Mouse (Mus musculus) brain, embryonic 18.5 days (tissue): ENCODE data around the gene 4932438H23Rik.

ENCODE experiments used
- DNase-seq: peaks from one replicate; pipeline ENCODE4 v3.0.0-alpha.2; 2012; ENCODE audit warnings: low read depth, low spot score

4932438H23Rik gene

DNA sequence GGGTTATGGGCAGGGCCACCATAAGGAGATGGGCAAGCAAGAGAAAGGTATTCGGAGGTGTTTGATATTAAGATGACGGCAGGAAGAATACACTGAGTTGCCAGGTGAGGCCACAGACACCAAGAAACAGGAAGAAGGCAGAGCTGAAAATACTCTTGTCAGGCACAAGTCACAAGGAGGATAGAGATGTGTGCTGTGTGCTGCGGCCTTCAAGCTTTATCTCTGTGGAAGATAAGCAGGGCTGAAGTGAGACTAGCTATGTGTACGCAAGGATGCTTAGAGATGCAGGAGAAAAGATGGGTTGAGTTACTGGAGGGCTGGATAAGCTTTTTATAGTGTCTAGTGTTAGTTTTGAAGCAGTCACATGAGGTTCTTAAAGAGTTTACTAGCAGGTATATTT, 37.7 kb downstream of the 4932438H23Rik start:
- DNase-seq = no peak

GRCm38 (mm10) chr16:91056043-91056821, 38.7 kb downstream of the 4932438H23Rik start:
- DNase-seq = no peak

DNA sequence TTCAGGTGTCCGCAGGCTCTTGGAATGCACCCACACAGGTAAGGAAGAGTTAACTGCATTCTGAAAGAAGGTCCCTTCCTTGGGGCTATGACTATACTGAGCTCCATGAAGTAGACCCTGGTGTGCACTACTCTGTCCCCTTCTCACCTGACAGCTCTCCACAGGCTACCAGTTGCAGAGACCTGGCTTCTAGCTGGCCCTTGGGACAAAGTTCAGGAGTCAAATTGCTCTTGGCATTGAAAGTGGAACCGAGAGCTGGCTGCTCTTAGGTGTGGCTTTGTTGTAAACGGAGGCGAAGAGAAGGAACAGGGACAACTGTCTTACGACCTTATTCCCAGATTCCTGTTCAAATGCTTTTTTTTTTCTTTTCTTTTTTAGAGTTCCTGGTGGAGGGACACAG, 39.8 kb downstream of the 4932438H23Rik start:
- DNase-seq = no peak

- DNase-seq = no peak
These were observed 41.3 kb downstream of the 4932438H23Rik start for GRCm38 (mm10) chr16:91053599-91053998.

GRCm38 (mm10) chr16:91045511-91045910, 49.4 kb downstream of the 4932438H23Rik start:
- DNase-seq = no peak

- peak; percentile 97 for DNase-seq
These were observed 50.4 kb downstream of the 4932438H23Rik start, which contains the start of gene Paxbp1 for GRCm38 (mm10) chr16:91044270-91045182. TSS of gene Paxbp1 (minus strand) at chr16:91044543.

GRCm38 (mm10) chr16:91043461-91044248, 51.3 kb downstream of the 4932438H23Rik start:
- no peak for DNase-seq

- DNase-seq = no peak
These were observed 52.3 kb downstream of the 4932438H23Rik start for GRCm38 (mm10) chr16:91042640-91043039.

GRCm38 (mm10) chr16:91035866-91036265, 59.1 kb downstream of the 4932438H23Rik start:
- DNase-seq = no peak

DNA sequence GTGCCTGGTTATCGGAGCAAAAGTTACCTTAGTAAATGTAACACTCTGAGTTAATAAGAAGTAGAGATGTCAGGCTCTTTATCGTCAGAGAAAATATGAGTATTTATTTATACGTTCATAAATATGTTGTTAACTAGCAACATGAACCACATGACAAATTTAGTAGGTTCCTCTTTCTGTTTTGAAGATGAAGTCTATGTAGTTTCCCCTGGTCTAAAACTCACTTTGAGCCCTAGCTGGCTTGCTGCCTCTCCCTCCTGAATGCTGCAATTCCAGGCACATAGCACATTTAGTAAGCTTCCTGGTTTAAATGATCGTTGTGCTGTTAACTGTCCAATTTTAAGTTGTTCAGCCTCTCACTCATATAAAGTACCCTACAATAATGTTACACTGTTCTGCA, 64.2 kb downstream of the 4932438H23Rik start:
- no peak for DNase-seq

- no peak for DNase-seq
These were observed 65.0 kb downstream of the 4932438H23Rik start for GRCm38 (mm10) chr16:91029901-91030300.

DNA sequence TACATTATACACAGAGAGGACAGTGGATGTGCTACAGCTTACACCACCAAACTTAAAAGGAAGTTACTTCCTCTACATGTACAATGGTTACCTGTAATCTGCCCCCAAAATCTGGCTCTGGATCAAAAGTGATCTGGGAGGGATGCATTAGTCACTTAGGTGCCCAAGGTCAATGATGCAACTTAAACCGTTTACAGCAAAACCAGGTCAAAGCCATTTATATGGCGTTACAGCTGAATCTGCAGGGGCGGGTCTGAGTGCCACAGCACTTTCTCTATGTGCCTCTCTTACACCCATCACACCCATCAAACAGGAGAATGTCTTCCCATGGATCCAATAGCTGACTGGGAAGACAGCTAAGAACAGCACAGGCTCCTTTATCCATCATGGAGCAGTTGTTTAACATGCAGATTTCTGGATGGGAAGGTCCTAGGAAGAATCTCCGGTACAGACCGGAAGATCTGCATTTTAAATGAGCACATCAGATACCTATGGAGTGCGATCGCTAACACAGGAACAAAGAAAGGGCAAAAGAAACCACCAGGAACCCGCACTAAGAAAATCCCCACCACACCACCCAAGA, 65.7 kb downstream of the 4932438H23Rik start:
- DNase-seq = no peak

DNA sequence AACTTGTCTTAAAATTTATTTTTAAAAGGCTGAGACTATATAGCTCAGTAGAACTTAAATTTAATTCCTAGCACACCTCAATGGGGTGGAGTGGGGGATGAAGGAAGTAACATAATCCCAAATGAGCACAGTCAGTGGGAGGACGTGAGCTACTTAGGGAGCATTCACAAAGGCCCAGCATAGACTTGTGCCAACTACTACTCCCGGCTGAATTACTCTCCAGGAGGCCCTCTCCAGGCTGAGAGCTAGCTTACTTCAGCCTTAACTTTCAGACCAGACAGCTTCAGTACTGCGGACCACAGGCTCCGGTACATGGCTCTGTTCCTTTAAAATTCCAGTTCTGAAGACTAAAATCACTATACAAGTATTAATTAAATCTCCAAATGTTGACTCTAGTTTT, 68.6 kb downstream of the 4932438H23Rik start:
- DNase-seq = no peak

DNA sequence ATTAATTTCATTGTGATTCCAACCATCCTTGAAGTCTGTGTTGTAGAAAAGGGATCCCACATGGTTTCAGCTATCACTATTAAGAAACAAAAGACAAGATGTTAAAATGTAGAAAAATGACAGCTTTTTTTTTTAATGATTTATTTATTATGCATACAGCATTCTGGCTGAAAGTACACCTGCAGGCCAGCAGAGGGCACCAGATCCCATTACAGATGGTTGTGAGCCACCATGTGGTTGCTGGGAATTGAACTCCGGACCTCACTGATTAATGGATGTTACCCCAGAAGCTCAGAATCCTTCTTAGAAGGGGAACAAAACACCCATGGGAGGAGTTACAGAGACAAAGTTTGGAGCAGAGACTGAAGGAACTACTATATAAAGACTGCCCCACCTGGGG, 71.5 kb downstream of the 4932438H23Rik start:
- DNase-seq = no peak

- no peak for DNase-seq
These were observed 74.0 kb downstream of the 4932438H23Rik start for GRCm38 (mm10) chr16:91020842-91021483.

DNA sequence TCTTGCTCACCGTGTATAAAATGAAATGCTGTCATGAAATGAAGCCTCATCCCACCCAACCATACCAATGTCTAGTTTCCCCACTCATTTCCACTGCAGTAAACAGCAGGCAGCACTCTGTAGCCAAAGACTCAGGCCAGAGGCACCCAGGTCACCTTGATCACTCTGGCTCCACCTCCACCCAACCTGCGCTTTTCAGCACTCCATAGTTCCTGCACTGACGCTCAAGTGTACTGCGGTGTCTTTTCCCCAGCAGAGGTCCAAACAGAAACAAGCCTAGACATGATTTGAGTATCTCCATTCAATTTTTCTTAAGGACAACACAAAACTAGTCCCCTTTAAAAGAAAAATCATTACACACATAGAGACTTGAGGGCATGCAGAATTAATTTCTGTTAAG, 75.4 kb downstream of the 4932438H23Rik start:
- no peak for DNase-seq

DNA sequence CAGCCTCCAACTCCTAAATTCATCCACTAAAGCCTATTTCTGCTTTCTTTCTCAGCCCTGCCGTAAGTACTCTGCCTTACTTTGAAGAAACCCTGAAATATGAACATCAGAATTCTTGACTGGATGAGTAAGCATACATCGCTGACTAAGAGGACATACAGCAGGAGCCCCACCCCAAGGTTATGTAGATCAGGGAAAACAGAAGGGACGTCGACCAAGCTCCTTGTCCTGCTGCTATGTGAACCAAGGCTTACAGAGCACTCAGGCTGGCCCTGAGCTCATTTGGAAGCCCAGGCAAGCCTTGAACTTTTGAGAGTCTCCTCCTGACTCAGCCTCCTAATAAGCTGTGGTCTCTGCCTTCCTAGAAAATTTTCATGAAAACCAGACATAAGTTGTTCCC, 79.2 kb downstream of the 4932438H23Rik start:
- no peak for DNase-seq

DNA sequence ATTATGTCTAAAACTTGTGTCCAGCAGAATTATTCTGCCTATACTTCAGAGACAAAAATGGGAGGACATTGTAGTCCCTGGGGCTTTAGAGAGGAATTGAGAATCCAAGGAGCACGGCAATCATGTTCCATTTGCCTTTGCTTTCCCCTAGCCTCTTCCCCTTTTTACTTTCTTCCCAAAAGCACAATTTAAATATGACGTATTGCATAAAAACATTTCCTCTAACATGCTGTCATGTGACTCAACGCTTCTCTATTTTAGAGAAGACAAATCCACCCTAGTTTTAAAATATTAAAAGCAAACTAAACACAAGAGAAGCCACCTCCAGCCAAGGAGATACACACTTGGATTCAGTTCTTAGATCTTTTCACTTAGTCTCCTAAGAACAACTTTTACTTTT, 83.1 kb downstream of the 4932438H23Rik start:
- no peak for DNase-seq

DNA sequence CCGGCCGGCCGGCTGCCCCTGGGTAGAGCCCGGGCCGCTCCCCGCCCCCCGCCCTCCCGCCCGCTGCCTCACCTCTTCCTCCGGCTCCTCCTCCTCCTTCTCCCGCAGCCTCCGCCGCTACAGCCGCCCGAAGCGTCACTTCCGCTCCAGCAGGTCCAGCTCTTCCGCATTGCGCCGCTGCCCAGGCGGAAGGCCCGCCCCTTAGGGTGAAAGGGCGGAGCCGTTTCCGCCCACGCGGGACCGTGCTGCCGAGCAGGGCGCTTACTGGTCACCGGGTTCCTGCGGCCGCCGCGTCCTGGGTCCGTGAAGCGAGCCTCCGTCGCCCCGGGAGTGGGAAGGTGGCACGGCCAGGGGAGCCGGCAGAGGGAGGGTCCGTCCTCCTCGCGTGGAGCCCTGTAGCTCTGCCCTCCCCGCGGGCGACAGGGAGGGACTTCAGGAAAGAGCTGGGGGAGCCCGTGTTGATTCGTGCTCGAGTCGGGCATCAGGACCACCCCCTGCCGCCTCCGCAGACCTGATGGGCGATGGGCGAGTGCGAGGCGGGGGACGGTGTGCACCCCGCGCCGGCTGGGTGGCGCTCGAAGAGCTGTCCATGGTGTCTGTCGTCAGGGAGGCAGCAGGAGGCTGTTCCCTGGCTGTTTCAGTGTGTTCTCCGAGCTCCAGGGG, 83.8 kb downstream of the 4932438H23Rik start, which contains the start of gene Synj1:
Synj1 (minus strand) TSS at position 288 of the 663 bp plus-strand sequence.
- DNase-seq = peak; percentile 87

GRCm38 (mm10) chr16:91010581-91011020, 84.3 kb downstream of the 4932438H23Rik start:
- no peak for DNase-seq
